ENCODE assay signal across 10 mouse cellular contexts in the genomic region with DNA sequence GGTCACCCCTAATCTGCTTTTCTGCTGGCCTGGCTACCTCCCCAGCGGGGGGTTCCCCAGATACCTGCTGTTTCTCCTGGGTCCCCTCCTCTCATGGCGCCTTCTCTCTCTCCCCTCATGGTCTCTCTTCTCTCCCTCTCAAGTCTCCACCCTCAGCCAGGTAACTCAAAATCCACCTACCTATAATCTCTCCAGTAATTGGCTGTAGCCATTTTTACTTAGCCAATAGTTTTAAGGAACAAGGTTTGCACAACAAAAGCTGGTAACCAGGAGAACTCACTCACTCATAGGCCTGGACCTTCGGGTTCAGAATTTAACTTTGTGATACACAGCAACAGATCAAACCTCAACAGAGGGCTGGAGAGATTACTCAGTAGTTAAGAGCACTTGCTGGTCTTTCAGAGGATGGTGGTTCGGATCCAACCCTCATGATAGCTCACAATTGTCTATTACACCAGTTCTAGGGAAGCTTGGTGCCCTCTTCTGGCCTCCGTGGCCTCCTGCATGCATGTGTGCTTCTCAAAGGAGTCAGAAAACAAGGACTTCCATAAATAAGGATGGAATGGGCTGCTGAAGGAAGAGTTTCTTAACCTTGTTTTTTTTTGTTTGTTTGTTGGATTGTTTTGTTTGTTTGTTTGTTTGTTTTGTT. TPM values are rescaled to one million over a fixed set of nuclear protein-coding genes. Genes with fewer than 3 reads are reported as not detected.
DNase-seq lines count a peak whose midpoint lies in the region; ATAC-seq lines count a peak whose summit lies in the region.
"Had no signal": no experiment of that assay in that cellular context is flagged by ENCODE, and none has a peak within 500 bp of the region (broad histone marks: within the 10 kb centered on the region; RNA-seq: fewer than 3 reads in every experiment).

No protein-coding gene starts in this region.

- H3K9ac ChIP-seq in liver, embryonic 12.5 days = no peak overlapping the region

- 50% methylated on average over 5 of the region's 5 CpGs for WGBS in liver, embryonic 12.5 days (ENCODE audit: insufficient replicate concordance)

- H3K4me2 ChIP-seq in liver, embryonic 12.5 days = no peak overlapping the region

- H3K9me3 ChIP-seq in liver, embryonic 12.5 days (replicated peaks) = no peaks in the 10 kb centered on the region

- ATAC-seq in liver, embryonic 12.5 days = no peak

- no peaks in the 10 kb centered on the region for H3K27me3 ChIP-seq in liver, embryonic 12.5 days (replicated peaks)

- H3K4me3 ChIP-seq in liver, embryonic 12.5 days = no peak overlapping the region

- H3K27ac ChIP-seq in liver, embryonic 12.5 days = no peak overlapping the region
- H3K27ac ChIP-seq: macrophage had no signal

- no peaks in the 10 kb centered on the region for H3K4me1 ChIP-seq in liver, embryonic 12.5 days

- peak; percentile 34 for DNase-seq in liver
- peak; percentile 93 for DNase-seq in ES-CJ7 (ENCODE audit: low read depth, low spot score)
- peak; percentile 58 for DNase-seq in adrenal gland, postnatal 10 days
- DNase-seq in lung, postnatal 10 days = peak; percentile 18
- no peak for DNase-seq in right cerebral cortex, adult 2 months (ENCODE audit: low spot score in 2 of 2)
- no peak for DNase-seq in cerebellum, adult 9-10 months
- DNase-seq in spleen, postnatal 4 days (ENCODE audit: low spot score in 2 of 2) = no peak
- DNase-seq: gastrocnemius, postnatal 25 days had no signal

- H3K36me3 ChIP-seq in liver, embryonic 12.5 days = peaks cover 6% of the 10 kb centered on the region

RNA-seq across cellular contexts. Expression of gene Gtsf1l, which starts 1.9 kb away (rescaled TPM):
- not detected in 2 replicates for polyA plus RNA-seq in liver, embryonic 12.5 days (2016; fragmentation: Nextera tagmentation; extraction: Ambion mirVana)
- total RNA-seq in adrenal gland, postnatal 10 days (2021) = not detected
- total RNA-seq: gastrocnemius, postnatal 25 days had no signal
- polyA plus RNA-seq: macrophage had no signal

RNA-seq across cellular contexts. Expression of gene Mybl2, which starts 35.1 kb away (rescaled TPM):
- 71.7 and 72.8 TPM in 2 replicates for polyA plus RNA-seq in liver, embryonic 12.5 days (2016; fragmentation: Nextera tagmentation; extraction: Ambion mirVana)
- total RNA-seq in adrenal gland, postnatal 10 days (2021) = 10 to 100 TPM in 1 of 2 experiments, 1 to 10 TPM in 1; 8.8 to 11.1 TPM

Comparison
In these comparisons a context has a peak if more than half of its experiments do, and no peak if none do; other contexts are left out.
1. DNase-seq: peak in liver (single experiment), ES-CJ7 (single experiment), adrenal gland, postnatal 10 days (single experiment) and lung, postnatal 10 days (single experiment); none in right cerebral cortex, adult 2 months (0 of 2), cerebellum, adult 9-10 months (single experiment) and spleen, postnatal 4 days (0 of 2).